Mouse (Mus musculus) kidney, adult 2 months (tissue): ENCODE results near the gene Trappc4.
"Not testable (repeated sequence)": the region's sequence is repeated elsewhere in the genome, so short reads cannot be mapped to it uniquely, and the experiment has no call there.

Experiments used
- CTCF ChIP-seq: fragments of 200-500 bp; conservative IDR thresholded peaks from 2 replicates; pipeline ENCODE4 v1.5.1; 2011; ENCODE audit warnings: low read depth, mild to moderate bottlenecking, control low read depth, low read length, moderate library complexity, mixed read lengths; ENCODE audit not compliant: insufficient read depth, insufficient read length
- POLR2A ChIP-seq: fragments of 200-500 bp; IDR thresholded peaks from one replicate; pipeline ENCODE4 v1.6.1; 2011; ENCODE audit warnings: low read depth, low read length, control low read depth

GRCm38 (mm10) chr9:44444402-44445025, 37.1 kb upstream of the Trappc4 start:
- not testable (repeated sequence) for TF ChIP-seq CTCF, POLR2A
